In the genomic region with DNA sequence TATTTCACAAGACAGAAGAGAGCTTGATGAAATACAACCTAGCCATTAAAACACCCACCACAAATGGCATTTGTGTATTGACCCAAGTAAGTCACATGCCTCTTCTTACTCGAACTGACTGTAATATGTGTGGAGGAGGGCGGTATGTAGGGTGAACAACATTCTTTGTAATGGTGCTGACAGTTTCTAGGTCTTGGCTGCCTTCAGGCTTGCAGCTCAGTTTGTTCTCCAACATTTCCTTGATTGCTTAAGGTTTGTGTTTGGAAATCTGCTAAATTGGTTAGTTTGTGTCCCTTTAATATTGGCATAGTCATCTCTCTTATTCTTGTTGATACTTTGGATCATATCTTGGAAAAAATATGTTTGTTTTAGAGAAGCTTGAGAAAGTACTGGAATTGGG, we compare ENCODE assay signal across 28 mouse cellular contexts.
DNase-seq lines count a peak whose midpoint lies in the region; ATAC-seq and TF ChIP-seq lines count a peak whose summit lies in the region.
"Had no signal": no experiment of that assay in that cellular context is flagged by ENCODE, and none has a peak within 500 bp of the region (broad histone marks: within the 10 kb centered on the region; RNA-seq: fewer than 3 reads in every experiment).

No protein-coding gene starts in this region.

- H3K36me3 ChIP-seq in kidney, postnatal 0 days (ENCODE audit: insufficient read depth, low read length) = no peaks in the 10 kb centered on the region
- H3K36me3 ChIP-seq: embryonic facial prominence, embryonic 12.5 days; forebrain, embryonic 12.5 days; limb, embryonic 13.5 days; liver, embryonic 13.5 days; midbrain, embryonic 12.5 days; neural tube, embryonic 12.5 days had no signal

- H3K27me3 ChIP-seq in kidney, postnatal 0 days (ENCODE audit: insufficient read depth, low read length) = no peaks in the 10 kb centered on the region
- H3K27me3 ChIP-seq: embryonic facial prominence, embryonic 12.5 days; forebrain, embryonic 12.5 days; limb, embryonic 13.5 days; liver, embryonic 13.5 days; megakaryocyte, embryonic 14.5 days; midbrain, embryonic 12.5 days; neural tube, embryonic 12.5 days had no signal

- H3K9ac ChIP-seq in kidney, postnatal 0 days (ENCODE audit: low read depth, low read length) = no peak overlapping the region
- H3K9ac ChIP-seq: embryonic facial prominence, embryonic 12.5 days; forebrain, embryonic 12.5 days; forebrain, postnatal 0 days; hindbrain, embryonic 14.5 days; limb, embryonic 13.5 days; liver, embryonic 13.5 days; midbrain, embryonic 12.5 days; neural tube, embryonic 12.5 days had no signal

- TF ChIP-seq CTCF in kidney, postnatal 0 days (IDR thresholded peaks at IDR 0.05; ENCODE audit: low read depth) = no peak

- no peaks in the 10 kb centered on the region for H3K4me1 ChIP-seq in kidney, postnatal 0 days (replicated peaks; ENCODE audit: insufficient read depth, low read length)
- H3K4me1 ChIP-seq: embryonic facial prominence, embryonic 12.5 days; forebrain, embryonic 12.5 days; limb, embryonic 13.5 days; liver, embryonic 13.5 days; megakaryocyte, embryonic 14.5 days; midbrain, embryonic 12.5 days; neural tube, embryonic 12.5 days had no signal

- peak; percentile 13 for DNase-seq in kidney, postnatal 0 days (ENCODE audit: low spot score)
- DNase-seq in kidney, postnatal 14 days = no peak
- DNase-seq in 3T3-L1 (ENCODE audit: low read depth, low spot score) = peak; percentile 44
- DNase-seq in adipocyte (ENCODE audit: low spot score) = peak; percentile 77
- no peak for DNase-seq in right cerebral cortex, postnatal 14 days
- no peak for DNase-seq in cerebellum, postnatal 10 days
- DNase-seq: adrenal gland, adult 8-10 months; cerebellum, adult 2 months; cerebellum, postnatal 25 days; embryo, embryonic 11 days; forebrain, postnatal 0 days; kidney, postnatal 36 days; liver, embryonic 13.5 days; lung, adult 18-20 months; thymus, postnatal 4 days had no signal

- H3K27ac ChIP-seq in kidney, postnatal 0 days = no peak overlapping the region
- H3K27ac ChIP-seq: embryonic facial prominence, embryonic 12.5 days; forebrain, embryonic 12.5 days; hindbrain, embryonic 14.5 days; limb, embryonic 13.5 days; liver, embryonic 13.5 days; midbrain, embryonic 12.5 days; neural tube, embryonic 12.5 days had no signal

- ATAC-seq in kidney, postnatal 0 days (replicated peaks; ENCODE audit: low FRiP score, low read depth) = no peak
- ATAC-seq in granulocyte monocyte progenitor cell, adult 5-6 weeks (replicated peaks; ENCODE audit: poor library complexity, severe bottlenecking) = peak; percentile 48
- ATAC-seq: activated CD4-positive, CD25-positive, alpha-beta regulatory T cell, adult 4 months; CD4-positive, CD25-positive, alpha-beta regulatory T cell, adult 4 months; forebrain, postnatal 0 days; intestine, postnatal 0 days had no signal

- no peaks in the 10 kb centered on the region for H3K9me3 ChIP-seq in kidney, postnatal 0 days (replicated peaks; ENCODE audit: low read length)
- H3K9me3 ChIP-seq: embryonic facial prominence, embryonic 12.5 days; forebrain, embryonic 12.5 days; limb, embryonic 13.5 days; liver, embryonic 13.5 days; megakaryocyte, embryonic 14.5 days; midbrain, embryonic 12.5 days; neural tube, embryonic 12.5 days had no signal

- H3K4me3 ChIP-seq in kidney, postnatal 0 days (replicated peaks; ENCODE audit: low read depth, low read length) = no peak overlapping the region
- H3K4me3 ChIP-seq: embryonic facial prominence, embryonic 12.5 days; forebrain, embryonic 12.5 days; limb, embryonic 13.5 days; liver, embryonic 13.5 days; megakaryocyte, embryonic 14.5 days; midbrain, embryonic 12.5 days; myocyte; neural tube, embryonic 12.5 days had no signal

- no peak overlapping the region for H3K4me2 ChIP-seq in kidney, postnatal 0 days (ENCODE audit: low read length)
- H3K4me2 ChIP-seq: embryonic facial prominence, embryonic 12.5 days; forebrain, embryonic 12.5 days; heart, embryonic 11.5 days; hindbrain, embryonic 14.5 days; limb, embryonic 13.5 days; liver, embryonic 13.5 days; midbrain, embryonic 12.5 days; neural tube, embryonic 12.5 days had no signal

- WGBS in kidney, postnatal 0 days = 38% methylated on average over 2 of the region's 2 CpGs

Comparison
In these comparisons a context has a peak if more than half of its experiments do, and no peak if none do; other contexts are left out.
1. DNase-seq: peak in kidney, postnatal 0 days (single experiment), 3T3-L1 (single experiment) and adipocyte (single experiment); none in kidney, postnatal 14 days (single experiment), right cerebral cortex, postnatal 14 days (single experiment) and cerebellum, postnatal 10 days (0 of 2).